Mouse (Mus musculus) layer of hippocampus, postnatal 14 days (tissue): ENCODE data around the gene Fam13c. TPM values are rescaled to one million over a fixed set of nuclear protein-coding genes. Genes with fewer than 3 reads are reported as not detected.
"Not testable (repeated sequence)": the region's sequence is repeated elsewhere in the genome, so short reads cannot be mapped to it uniquely, and the experiment has no call there.

ENCODE experiments used
- DNase-seq, 2 experiments: peaks; one replicate each; pipeline ENCODE4 v3.0.0; 2021 to 2022; ENCODE audit warnings: low spot score in 2 of 2, mixed read lengths in 1 of 2
- long read RNA-seq, 2 experiments: library from polyadenylated mRNA; stranded (forward); transcript quantifications; one replicate each; pipeline ENCODE4 v2.0.0; 2021
- total RNA-seq, 2 experiments: library from RNA; stranded (reverse); gene quantifications; 2 replicates each; pipeline ENCODE4 v1.2.3; 2021

Fam13c gene
- total RNA-seq = 10 to 100 TPM; 70.0 to 73.6 TPM
- long read RNA-seq, experiment 1, transcript Fam13c-201 (14 exons, 3,262 nt) = minor isoform, 5 of 53 reads
- long read RNA-seq, experiment 1, transcript Fam13c-202 (15 exons, 3,380 nt) = major isoform, 16 of 53 reads
- long read RNA-seq, experiment 1, partial matches to known transcripts = 15 of 53 reads
- long read RNA-seq, experiment 1, other reads (novel, unspliced or antisense) = 12 of 53 reads
- long read RNA-seq, experiment 2, transcript Fam13c-202 (15 exons, 3,380 nt) = major isoform, 17 of 60 reads
- long read RNA-seq, experiment 2, transcript Fam13c-201 (14 exons, 3,262 nt) = minor isoform, 10 of 60 reads
- long read RNA-seq, experiment 2, transcript Fam13c-203 (14 exons, 3,310 nt) = minor isoform, 7 of 60 reads
- long read RNA-seq, experiment 2, partial matches to known transcripts = 9 of 60 reads
- long read RNA-seq, experiment 2, other reads (novel, unspliced or antisense) = 17 of 60 reads

DNA sequence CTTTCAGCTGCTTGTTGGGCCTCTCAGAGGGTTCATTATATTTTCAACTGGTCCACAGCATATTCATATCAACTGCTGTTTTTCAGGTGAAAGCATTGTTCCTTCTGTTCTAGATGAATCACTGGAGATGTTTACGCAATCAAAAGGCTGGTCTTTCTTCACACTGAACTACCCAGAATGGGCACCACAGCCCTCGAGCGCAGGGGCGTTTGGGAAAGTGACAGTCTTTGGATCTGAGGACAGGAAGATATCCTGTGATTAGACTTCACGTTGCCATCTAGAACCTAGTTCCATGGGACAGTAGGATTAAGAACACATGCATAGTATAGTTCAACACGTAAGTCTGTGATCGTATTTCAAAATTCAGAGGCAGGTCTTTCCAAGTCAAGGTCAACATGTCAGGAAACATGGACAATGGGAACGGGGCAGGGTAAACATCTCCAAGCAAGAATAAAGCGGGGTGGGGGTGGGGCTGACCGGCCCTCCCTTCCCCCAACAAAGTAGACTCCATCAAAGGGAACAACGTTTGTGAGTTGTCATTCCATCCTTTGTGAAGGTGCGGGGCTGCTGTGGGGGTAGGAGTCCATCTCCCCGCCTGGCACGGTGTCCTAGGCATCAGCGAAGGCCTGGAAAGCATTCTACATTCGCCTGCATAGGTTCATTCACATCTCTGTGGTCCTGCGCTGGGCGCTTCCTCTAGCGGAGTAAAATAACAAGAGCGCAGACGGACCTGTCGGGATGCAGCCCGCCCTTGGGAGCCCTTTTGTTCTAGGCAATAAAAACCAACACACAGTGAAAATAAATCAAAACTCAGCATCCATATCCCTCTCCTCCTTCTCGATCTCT lies at the start of gene Fam13c:
TSS of gene Fam13c (plus strand) at position 806 of the 846 bp plus-strand sequence.
- peak in 1 of 2 experiments; percentile 66 for DNase-seq

DNA sequence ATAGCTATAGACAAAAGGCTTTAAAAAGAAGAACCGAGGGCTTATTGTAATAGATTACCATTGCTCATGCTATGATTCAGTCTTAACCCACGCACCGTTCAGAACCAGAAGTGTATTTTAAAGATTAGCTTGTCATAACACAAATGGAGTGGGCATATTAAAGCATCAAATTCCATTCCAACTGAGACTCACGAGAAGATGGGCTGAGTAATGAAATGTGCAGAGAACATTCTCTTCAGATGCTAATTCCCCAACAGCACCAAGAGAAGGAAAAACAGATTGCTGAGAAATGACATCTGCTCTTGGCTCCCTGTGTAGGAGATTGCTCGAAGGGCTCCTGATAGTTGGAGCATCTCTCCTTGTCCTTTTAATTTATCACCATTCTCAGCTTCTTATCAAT lies 44.4 kb upstream of the Fam13c start:
- DNase-seq = peak in 1 of 2 experiments; percentile 68

DNA sequence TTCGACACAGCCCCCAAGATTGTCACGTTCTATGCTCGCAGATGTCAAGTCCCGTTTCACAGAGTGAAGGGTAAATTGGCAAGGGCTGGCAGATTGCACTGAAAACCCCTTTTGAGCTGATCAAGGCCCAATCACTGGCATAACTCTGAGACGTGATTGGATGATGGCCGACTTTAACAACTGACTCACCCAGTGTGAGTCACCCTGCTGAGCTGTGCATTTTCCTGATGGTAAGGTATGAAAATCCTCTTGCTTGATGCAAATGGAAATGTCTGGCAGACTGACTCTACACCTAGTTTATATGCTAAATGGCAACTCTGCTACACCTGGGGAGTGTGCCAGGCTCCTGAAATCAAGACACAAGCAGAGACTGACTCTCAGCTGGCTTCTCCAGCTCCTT lies 42.1 kb upstream of the Fam13c start:
- DNase-seq = peak in 1 of 2 experiments; percentile 28

DNA sequence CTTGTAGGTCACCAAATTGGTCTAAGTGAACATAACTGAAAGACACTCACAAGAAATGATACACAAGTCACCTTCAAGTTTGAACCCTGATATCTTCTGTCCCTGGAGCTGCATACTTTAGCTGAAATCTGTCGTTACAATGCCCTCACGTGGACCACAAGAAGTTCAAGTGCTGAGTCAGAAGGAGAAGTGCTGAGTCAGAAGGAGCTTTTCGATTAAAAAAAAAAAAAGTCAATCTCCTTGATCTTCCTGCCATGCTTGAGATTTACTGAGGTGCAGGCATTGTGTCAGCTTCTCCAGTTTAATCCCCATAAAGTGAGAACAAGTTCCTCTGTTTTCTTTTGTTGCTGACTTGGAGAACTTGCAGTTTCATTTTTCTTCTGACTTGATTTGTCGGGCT lies 38.3 kb upstream of the Fam13c start:
- DNase-seq = no peak

DNA sequence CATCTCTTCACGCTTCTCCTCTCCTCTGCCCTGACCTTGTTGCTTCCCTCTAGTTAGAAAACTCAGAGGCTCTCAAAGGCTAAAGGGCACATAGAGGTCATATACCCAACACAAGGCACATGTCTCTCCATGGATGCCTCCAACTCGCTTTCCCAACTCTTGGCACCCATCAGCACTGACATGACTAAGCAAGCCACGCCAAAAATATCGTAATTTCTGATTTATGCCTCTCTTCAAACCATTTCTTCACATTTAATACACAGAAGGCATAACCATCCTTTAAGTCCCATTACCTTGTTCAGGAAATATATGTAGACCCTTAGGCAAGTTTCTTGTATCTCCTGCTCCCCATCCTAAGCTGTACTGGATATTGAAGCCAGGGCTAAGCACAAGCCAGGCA lies 37.6 kb upstream of the Fam13c start:
- no peak for DNase-seq

DNA sequence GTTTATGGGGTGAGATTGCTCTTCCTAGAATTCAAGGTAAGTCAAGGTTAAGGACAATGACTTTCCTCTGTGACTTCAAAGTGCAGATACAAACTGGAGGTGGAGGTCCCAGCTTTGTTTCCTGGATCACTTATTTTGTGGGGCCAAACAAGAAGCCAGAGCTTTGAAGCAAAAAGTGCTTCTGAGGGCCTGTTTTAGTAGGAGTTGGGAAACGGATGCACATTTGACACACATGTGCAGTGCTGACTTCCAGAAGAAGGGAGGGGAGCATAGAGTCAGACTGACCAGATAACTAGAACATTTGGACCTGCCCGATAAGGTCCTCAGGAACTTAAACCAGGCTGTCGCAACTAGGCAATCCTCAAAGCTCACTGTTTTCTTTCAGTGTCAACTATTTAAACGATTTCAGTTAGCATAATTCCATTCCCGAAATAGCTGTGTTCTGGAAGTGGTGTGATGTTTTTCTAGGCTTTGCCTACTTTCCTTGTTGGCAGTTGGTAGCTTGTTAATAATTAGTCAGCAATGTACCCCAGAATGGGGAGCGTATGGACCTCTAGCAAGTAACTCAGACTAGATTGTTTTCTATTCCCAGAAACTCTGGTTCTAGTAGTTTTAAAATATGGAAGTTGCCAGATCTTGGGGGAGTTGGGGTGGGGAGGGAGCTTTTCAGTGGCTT lies 22.3 kb upstream of the Fam13c start:
- peak in 1 of 2 experiments; percentile 47 for DNase-seq

DNA sequence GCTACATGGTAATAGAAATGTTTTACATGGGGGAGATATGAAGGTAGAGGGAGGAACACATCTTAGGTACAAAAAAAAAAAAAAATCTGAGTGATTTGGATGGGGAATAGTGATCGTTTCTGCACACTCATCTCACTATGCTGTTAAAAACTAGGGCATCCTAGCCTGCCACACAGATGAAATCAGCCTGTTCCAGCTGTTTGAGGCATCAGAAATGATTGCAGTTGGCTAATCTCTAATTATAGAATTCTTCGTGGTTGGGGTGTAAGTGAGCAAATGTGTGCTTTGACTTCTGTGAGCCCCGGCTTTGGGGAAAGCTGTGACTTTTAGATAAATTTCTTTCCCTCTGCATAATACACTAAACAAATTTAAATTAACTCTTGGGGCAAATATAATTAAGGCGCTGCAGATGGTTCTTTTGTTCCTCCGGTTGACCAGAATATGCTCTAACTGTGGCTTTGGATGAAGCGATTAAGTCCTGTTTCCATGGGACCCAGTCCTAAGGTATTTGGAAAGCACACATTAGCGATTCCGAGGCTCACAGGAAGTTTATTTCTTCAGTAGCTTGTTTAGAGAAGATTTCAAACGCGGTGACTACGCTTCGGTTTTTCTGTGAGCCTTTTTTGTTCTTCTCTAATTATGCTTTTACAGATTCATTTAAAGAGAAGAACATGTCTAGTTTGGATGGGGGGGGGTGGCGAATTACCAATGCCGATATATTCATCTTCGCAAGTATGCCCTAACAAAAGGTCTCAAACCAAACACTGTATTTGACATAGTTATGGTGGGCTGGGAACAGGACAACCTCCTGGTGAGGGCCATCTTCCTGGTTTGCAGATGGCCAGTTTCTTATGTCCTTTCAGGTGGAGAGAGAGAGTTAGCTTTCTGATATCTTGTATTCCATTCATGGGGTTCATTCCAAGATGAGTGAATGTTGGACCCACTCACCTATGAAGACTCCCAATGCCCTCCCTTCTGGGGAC lies 20.7 kb upstream of the Fam13c start:
- no peak for DNase-seq

DNA sequence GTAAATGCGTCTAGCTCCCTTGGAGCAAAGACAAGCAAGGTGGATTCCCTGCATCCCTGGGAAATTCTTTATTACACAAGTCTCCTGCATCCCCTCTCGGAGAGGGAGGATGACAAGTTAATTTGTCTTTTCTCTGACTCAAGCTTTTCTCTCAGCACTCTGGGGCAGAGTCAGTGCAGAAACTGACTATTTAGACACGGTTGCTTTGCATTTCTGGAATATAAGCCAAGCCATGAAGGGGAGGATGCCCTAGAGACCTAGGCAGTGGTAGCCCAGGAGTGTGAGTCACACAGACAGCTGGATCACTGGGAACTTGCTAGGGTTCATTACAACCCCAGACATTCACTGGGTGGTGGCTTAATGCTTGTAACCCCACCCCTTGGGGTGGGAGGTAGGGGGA lies 13.9 kb upstream of the Fam13c start:
- no peak for DNase-seq

DNA sequence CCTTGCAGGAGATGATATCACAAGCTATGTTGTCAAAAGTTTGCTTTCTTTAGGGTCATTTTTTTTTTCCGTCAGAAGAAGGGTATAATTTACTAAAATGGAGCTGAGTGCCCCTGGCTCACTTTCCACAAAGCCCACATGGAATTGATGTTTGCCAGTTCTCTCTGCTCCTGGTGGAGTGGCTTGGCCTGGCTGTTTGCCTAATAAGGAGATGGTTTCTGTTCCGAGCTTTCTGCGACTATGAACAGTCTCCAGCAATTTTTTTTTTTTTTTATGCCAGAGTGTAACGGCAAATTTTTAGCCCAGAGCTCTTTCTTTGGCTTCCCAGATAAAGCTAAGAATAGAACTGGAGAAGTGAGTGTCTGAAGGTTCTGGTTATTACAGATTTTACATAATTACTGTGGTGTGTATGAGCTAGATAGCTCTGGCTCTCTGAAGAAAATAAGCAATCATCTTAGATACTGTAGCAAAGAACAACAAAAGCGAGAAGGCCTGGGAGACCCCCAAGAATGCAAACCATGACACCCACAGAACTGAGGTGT lies 12.1 kb upstream of the Fam13c start:
- peak in 1 of 2 experiments; percentile 83 for DNase-seq

DNA sequence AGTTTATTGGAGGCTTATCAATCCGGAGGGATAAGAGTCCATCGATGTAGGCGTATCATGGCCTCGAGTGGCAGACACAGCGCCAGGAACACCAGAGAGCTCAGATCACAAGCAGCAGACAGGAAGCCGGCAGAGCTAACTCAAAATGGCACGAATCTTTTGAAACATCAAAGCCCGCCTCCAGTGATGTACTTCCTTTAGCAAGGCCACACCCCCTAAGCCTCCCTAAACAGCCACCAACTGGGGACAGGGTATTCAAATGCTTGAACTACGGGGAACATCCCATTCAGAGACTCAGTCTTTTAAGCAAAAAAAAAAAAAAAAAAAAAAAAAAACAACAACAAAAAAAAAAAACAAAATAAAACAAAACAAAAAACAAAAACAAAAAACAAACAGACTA lies 10.9 kb upstream of the Fam13c start:
- no peak for DNase-seq

DNA sequence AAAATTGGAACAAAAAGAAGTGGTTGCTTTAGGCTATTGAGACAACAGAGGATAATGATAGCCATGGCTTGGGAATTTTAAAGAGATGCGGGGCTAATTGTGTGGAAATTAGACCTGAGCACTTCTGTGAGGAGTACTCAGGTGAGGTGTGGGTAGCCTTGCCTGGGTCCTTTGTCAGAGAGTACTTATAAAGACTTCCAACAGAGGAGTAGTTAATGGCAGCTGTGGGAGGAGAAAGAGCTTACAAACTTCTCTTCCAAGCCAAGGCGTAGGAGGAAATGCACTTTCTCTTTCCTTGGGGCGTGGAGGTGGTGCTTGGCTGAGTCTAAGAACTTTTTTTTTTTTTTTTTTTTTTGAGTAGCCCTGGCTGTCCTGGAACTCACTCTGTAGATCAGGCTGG lies 6.9 kb upstream of the Fam13c start:
- DNase-seq = no peak

DNA sequence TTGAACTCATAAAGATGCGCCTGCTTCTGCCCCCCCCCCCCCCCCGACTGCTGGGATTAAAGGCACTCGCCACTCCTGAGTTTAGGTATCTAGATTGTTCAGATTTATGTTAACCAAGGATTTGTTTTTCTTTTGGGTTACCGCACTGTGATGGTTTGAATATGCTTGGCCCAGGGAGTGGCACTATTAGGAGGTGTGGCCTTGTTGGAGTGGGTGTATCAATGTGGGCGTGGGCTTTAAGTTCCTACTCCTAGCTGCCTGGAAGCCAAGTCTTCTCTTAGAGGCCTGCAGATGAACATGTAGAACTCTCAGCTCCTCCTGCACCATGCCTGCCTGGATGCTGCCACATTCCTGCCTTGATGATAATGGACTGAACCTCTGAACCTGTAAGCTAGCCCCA lies 6.5 kb upstream of the Fam13c start:
- DNase-seq = not testable (repeated sequence)

DNA sequence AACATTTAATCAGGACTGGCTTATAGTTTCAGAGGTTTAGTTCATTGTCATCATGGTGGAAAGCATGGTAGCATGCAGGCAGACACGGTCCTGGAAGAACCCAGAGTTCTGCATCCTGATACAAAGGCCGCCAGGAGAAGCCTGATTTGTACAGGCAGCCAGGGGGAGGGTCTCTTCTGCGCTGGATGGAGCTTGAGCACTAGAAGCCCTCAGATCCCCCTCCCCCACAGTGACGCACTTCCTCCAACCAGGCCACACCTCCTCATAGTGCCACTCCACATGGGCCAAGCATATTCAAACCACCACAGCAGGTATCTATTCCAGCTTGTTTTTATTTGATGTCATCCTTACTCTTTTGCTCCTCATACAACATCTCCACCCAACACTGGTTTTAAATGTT lies 3.6 kb upstream of the Fam13c start:
- DNase-seq = no peak

DNA sequence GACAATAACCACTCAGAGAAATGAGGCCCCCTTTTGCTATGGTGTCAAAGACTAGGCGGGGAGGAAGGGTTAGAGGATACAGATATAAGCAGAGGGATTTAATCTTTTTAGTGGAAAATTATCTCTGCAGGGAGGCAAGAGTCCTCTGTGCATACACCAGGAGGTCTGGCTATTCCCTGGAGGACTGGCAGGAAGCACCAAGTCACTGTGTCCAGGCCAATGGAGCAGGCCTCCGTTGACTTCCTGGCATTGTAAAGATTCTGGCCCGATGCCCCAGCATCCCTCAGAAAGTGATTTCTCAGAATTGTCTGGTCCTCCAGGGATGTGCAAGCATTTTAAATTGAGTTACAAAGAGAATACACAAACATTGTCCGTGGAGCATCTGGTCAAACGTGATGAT lies 3.0 kb upstream of the Fam13c start:
- DNase-seq = no peak

DNA sequence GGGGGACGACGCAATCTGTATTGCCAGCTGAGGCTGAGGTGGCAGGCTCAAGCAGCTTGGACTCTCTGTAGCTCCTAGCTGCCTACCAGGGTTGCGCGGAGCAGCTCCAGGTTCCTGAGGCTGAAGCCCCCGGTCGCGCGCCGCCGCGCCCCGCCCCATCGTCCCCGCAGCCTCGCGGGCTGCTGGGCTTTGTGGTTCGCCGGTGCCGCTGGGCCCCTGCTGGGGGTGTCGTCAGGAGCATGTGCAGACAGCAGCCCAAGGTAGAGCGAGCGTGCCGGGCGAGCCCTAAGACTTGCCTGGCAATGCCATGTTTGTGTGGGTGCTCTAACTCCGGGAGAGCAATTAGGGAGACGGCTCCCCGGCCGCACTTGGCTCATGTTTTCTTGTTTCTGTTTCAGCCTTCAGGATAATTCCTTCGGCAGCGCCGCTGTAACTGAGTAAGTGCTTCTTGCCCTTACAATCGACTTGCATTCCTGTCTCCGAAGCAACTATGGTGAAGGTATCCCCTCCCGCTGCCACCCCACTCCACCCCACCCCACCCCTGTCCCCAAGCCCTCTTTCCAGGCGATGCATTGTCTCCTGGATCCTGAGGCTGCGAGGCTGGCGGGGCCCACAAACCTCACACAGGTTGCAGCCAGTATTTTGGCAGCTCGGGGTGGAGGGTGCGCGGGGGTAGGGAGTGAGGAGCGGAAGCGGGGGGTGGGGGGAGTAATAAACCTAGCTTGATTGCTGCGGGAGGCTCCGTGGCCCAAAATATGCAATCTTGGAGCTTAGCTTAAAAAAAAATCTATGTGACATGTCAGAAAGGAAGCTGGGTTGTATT lies 569 bp downstream of the Fam13c start:
- DNase-seq = peak; percentile 79 to 82

DNA sequence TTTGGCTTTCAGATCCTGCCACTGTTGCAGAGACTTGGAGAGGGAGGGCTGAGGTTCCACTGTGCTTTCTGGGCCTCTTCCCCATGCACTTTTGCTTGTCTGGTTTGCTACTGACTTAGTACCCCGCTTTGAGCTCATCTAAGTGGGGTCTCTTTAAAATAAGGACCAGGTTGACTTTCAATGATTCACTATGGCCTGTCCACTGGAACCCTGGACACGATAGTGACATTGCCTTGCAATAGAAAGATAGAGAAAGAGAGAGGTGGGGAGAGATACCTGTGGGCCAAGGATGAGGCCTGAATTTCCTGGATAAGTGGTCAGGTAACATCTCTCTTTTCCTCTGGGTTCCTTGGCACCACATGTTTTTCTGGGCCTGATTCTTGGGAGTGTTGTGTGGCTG lies 1.9 kb downstream of the Fam13c start:
- DNase-seq = no peak

DNA sequence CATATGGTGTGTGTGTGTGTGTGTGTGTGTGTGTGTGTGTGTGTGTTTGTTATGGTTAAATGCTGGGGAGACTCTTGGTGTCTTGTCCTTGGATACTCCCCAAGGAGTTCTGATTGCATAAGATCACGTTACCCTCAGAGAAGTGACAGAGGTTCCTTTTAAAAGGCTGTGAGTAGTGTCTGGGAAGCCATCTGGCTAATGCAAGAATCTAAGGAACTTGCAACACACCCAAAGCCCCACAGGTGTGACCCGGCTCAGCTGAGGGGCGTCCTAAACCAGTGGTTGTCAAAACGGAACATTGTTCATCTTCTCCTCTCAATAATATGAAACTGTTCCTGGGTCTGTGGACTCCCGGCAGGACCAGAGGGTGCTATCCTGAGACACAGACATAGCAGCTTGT lies 2.3 kb downstream of the Fam13c start:
- no peak for DNase-seq

DNA sequence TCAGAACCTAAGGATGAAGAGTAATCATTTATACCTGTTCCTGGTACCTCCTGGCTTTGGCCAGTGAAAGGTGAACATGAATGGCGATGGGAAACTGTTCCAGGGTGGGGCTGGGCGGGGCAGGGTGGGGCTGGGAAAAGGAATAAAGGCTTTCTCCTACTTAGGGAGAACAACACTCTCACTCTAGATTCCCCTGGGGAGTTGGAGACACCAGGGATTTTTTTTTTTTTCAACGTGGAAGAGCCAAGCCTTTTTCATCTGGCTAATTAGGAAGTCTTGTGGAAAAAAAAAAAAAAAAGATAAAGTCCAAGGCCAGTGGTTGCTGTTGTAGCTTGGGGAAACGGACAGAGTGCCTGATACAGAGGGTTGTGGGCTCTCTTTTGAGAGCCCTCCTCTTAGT lies 7.5 kb downstream of the Fam13c start:
- no peak for DNase-seq

DNA sequence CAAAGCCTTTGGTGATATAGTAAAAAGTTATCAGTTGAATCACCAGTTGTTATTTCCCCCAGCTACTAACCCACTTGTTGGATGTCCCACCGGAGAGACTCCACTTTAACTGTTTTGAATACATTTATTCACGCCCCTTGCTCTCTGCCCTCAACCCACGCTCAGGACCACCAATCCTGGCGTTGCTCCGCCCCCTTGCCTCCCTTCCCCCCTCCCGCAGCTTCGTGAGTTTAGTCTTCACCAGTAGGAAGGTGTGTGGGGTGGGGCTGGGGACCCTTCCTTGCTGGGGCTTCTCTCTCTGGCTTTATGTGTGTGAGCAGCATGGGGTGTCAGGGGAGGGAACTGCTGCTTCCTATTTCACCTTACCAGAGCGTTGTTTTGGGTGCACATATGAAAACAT lies 8.9 kb downstream of the Fam13c start:
- no peak for DNase-seq
